ENCODE assay signal across 22 mouse cellular contexts in genomic region chr14:86233305-86233704, GRCm38 (mm10).
A peak's percentile ranks its signal among the peaks of the same experiment; 100 is the strongest.
DNase-seq lines count a peak whose midpoint lies in the region; ATAC-seq and TF ChIP-seq lines count a peak whose summit lies in the region.
"Had no signal": no experiment of that assay in that cellular context is flagged by ENCODE, and none has a peak within 500 bp of the region (broad histone marks: within the 10 kb centered on the region; RNA-seq: fewer than 3 reads in every experiment).

No protein-coding gene starts in this region.

- no peak overlapping the region for H3K9ac ChIP-seq in liver, adult 2 months (ENCODE audit: low read depth, low read length)
- no peak overlapping the region for H3K9ac ChIP-seq in liver, postnatal 0 days (replicated peaks)
- H3K9ac ChIP-seq in heart, embryonic 12.5 days, result no peak overlapping the region
- H3K9ac ChIP-seq: embryonic facial prominence, embryonic 13.5 days; embryonic facial prominence, embryonic 15.5 days; forebrain, embryonic 12.5 days; forebrain, embryonic 15.5 days; forebrain, postnatal 0 days had no signal

- TF ChIP-seq EP300 in liver, postnatal 0 days (IDR thresholded peaks at IDR 0.05; ENCODE audit: low read depth), result no peak

- no peak for ATAC-seq in liver, postnatal 0 days
- ATAC-seq in hematopoietic stem cell, adult 5-6 weeks (replicated peaks in 1 of 2; ENCODE audit: insufficient read depth in 1 of 2, low FRiP score in 2 of 2, low TSS enrichment in 1 of 2, low read depth in 1 of 2, poor library complexity in 2 of 2, severe bottlenecking in 2 of 2), result peak; percentile 42 to 93
- no peak for ATAC-seq in heart, embryonic 12.5 days (ENCODE audit: insufficient number of reproducible peaks, low FRiP score)
- ATAC-seq: activated CD4-positive, CD25-positive, alpha-beta regulatory T cell, adult 4 months; forebrain, embryonic 15.5 days; forebrain, postnatal 0 days; Patski had no signal

- H3K4me1 ChIP-seq in liver, adult 2 months (ENCODE audit: control insufficient read depth, insufficient read depth, low read length), result peaks cover 2% of the 10 kb centered on the region; the same call in 1 of the 2 replicates
- H3K4me1 ChIP-seq in liver, postnatal 0 days (ENCODE audit: insufficient read depth), result no peaks in the 10 kb centered on the region
- H3K4me1 ChIP-seq in heart, embryonic 12.5 days (replicated peaks), result no peaks in the 10 kb centered on the region
- H3K4me1 ChIP-seq: embryonic facial prominence, embryonic 13.5 days; embryonic facial prominence, embryonic 15.5 days; forebrain, embryonic 10.5 days; forebrain, embryonic 12.5 days; forebrain, embryonic 15.5 days had no signal

- TF ChIP-seq CTCF in liver, adult 2 months (IDR thresholded peaks at IDR 0.05; ENCODE audit: low read depth, low read length), result no peak
- no peak for TF ChIP-seq CTCF in liver, postnatal 0 days (IDR thresholded peaks at IDR 0.05; ENCODE audit: low read depth)

- 66% methylated on average over 1 of the region's 1 CpGs for WGBS in liver, adult 2 months
- 19% methylated on average over 1 of the region's 1 CpGs for WGBS in liver, postnatal 0 days (ENCODE audit: insufficient replicate concordance)
- 73% methylated on average over 1 of the region's 1 CpGs for WGBS in heart, embryonic 12.5 days

- H3K27me3 ChIP-seq in liver, adult 2 months (ENCODE audit: control insufficient read depth, insufficient read depth, low read length), result no peaks in the 10 kb centered on the region
- H3K27me3 ChIP-seq in liver, postnatal 0 days (ENCODE audit: insufficient read depth, low read length), result no peaks in the 10 kb centered on the region
- no peaks in the 10 kb centered on the region for H3K27me3 ChIP-seq in heart, embryonic 12.5 days (replicated peaks)
- H3K27me3 ChIP-seq: embryonic facial prominence, embryonic 13.5 days; embryonic facial prominence, embryonic 15.5 days; forebrain, embryonic 12.5 days; forebrain, embryonic 15.5 days had no signal

- H3K36me3 ChIP-seq in liver, adult 2 months (ENCODE audit: control insufficient read depth, insufficient read depth, low read length), result no peaks in the 10 kb centered on the region
- H3K36me3 ChIP-seq in liver, postnatal 0 days (replicated peaks; ENCODE audit: insufficient read depth, low read length), result no peaks in the 10 kb centered on the region
- no peaks in the 10 kb centered on the region for H3K36me3 ChIP-seq in heart, embryonic 12.5 days
- H3K36me3 ChIP-seq: embryonic facial prominence, embryonic 13.5 days; embryonic facial prominence, embryonic 15.5 days; forebrain, embryonic 10.5 days; forebrain, embryonic 12.5 days; forebrain, embryonic 15.5 days had no signal

- peak; percentile 2 for DNase-seq in liver, adult 2 months (ENCODE audit: extremely low read depth, low read depth, low spot score)
- no peak for DNase-seq in liver, postnatal 0 days
- no peak for DNase-seq in right cerebral cortex, postnatal 25 days
- DNase-seq: adrenal gland, adult 8-10 months; adrenal gland, postnatal 36 days; cerebellum, adult 11-12 months; cerebellum, adult 2 months; cerebellum, adult 9-10 months; cerebellum, postnatal 10 days; cerebellum, postnatal 25 days; embryo, embryonic 11 days; forebrain, postnatal 0 days had no signal

- H3K79me2 ChIP-seq in liver, adult 2 months (ENCODE audit: control insufficient read depth, insufficient read depth, low read length), result no peaks in the 10 kb centered on the region

- no peaks in the 10 kb centered on the region for H3K9me3 ChIP-seq in liver, postnatal 0 days (ENCODE audit: low read length)
- H3K9me3 ChIP-seq in heart, embryonic 12.5 days (replicated peaks), result no peaks in the 10 kb centered on the region
- H3K9me3 ChIP-seq: embryonic facial prominence, embryonic 13.5 days; embryonic facial prominence, embryonic 15.5 days; forebrain, embryonic 10.5 days; forebrain, embryonic 12.5 days; forebrain, embryonic 15.5 days had no signal

- no peak overlapping the region for H3K4me2 ChIP-seq in liver, postnatal 0 days (ENCODE audit: low read depth, low read length)
- H3K4me2 ChIP-seq in heart, embryonic 12.5 days, result no peak overlapping the region
- H3K4me2 ChIP-seq: embryonic facial prominence, embryonic 13.5 days; embryonic facial prominence, embryonic 15.5 days; forebrain, embryonic 12.5 days; forebrain, embryonic 15.5 days had no signal

- H3K4me3 ChIP-seq in liver, adult 2 months (ENCODE audit: insufficient read depth, low read depth, low read length), result no peak overlapping the region
- H3K4me3 ChIP-seq in liver, postnatal 0 days (ENCODE audit: low read depth, low read length), result no peak overlapping the region
- H3K4me3 ChIP-seq in heart, embryonic 12.5 days, result no peak overlapping the region
- H3K4me3 ChIP-seq: embryonic facial prominence, embryonic 13.5 days; embryonic facial prominence, embryonic 15.5 days; erythroblast, embryonic 14.5 days; forebrain, embryonic 10.5 days; forebrain, embryonic 12.5 days; forebrain, embryonic 15.5 days had no signal

- no peak for TF ChIP-seq POLR2A in liver, adult 2 months (IDR thresholded peaks at IDR 0.05; ENCODE audit: extremely low read depth, insufficient read depth, low read length)

- H3K27ac ChIP-seq in liver, adult 2 months (replicated peaks; ENCODE audit: insufficient read depth, low read depth, low read length), result no peak overlapping the region
- no peak overlapping the region for H3K27ac ChIP-seq in liver, postnatal 0 days (ENCODE audit: low read depth)
- H3K27ac ChIP-seq in heart, embryonic 12.5 days (ENCODE audit: poor library complexity, severe bottlenecking), result no peak overlapping the region
- H3K27ac ChIP-seq: embryonic facial prominence, embryonic 13.5 days; embryonic facial prominence, embryonic 15.5 days; forebrain, embryonic 10.5 days; forebrain, embryonic 12.5 days; forebrain, embryonic 15.5 days had no signal

Comparison
In these comparisons a context has a peak if more than half of its experiments do, and no peak if none do; other contexts are left out.
1. ATAC-seq: peak in hematopoietic stem cell, adult 5-6 weeks (2 of 2); none in liver, postnatal 0 days (single experiment) and heart, embryonic 12.5 days (single experiment).